Mouse (Mus musculus): ENCODE measurements around the gene Zfp408. TPM values are rescaled to one million over a fixed set of nuclear protein-coding genes. Genes with fewer than 3 reads are reported as not detected.

The Zfp408 gene
- polyA plus RNA-seq, 1 experiment = 8.4 TPM

- no peak for TF ChIP-seq CTCF (conservative IDR thresholded peaks at IDR 0.05; ENCODE audit: insufficient read depth, insufficient read length, low read depth, low read length)
- TF ChIP-seq POLR2A (IDR thresholded peaks at IDR 0.05; ENCODE audit: low read depth, low read length) = no peak
- DNase-seq = no peak
- Histone ChIP-seq H3K27me3 (replicated peaks; ENCODE audit: control insufficient read depth, insufficient read depth, low read length) (no peaks in the 10 kb centered on the region), H3K27ac (ENCODE audit: insufficient read depth, low read depth, low read length) (no peak overlapping the region), H3K36me3 (ENCODE audit: control insufficient read depth, insufficient read depth, low read length) (no peaks in the 10 kb centered on the region; the same call in 1 of the 2 replicates), H3K4me1 (ENCODE audit: control insufficient read depth, insufficient read depth, low read length) (no peaks in the 10 kb centered on the region), H3K4me3 (ENCODE audit: insufficient read depth, low read depth, low read length) (no peak overlapping the region)
- 93% methylated on average over 11 of the region's 11 CpGs for WGBS
Observed at GRCm38 (mm10) chr2:91644021-91644420, 5.6 kb downstream of the Zfp408 start.

DNA sequence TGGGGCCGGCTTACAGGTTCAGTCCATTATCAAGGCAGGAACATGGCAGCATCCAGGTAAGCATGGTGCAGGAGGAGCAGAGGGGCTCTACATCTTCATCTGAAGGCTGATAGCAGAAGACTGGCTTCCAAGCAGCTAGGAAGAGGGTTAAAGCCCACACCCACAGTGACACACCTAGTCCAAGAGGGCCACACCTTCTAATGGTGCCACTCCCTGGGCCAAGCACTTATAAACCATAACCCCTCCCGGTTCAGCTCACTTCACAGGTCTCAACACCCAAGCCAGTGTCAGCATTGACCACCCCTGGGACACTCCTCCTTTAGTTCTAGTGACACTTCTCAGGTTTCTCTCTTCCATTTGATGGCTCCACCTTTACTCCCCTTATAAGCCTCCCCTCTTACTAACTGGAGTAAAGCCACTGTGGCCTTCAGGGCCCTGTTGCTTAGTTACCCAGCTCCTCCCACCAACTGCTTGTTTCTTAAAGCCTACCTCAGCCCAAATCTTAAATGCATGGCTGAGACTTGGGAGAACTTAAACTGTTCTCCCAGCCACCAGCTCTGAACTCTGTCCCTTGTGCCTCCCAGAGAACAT is 6.7 kb downstream of the Zfp408 start:
- no peaks in the 10 kb centered on the region for H3K27me3 ChIP-seq (replicated peaks; ENCODE audit: control insufficient read depth, insufficient read depth, low read length)
- H3K4me3 ChIP-seq (ENCODE audit: insufficient read depth, low read depth, low read length) = no peak overlapping the region
- DNase-seq = no peak
- no peak overlapping the region for H3K27ac ChIP-seq (ENCODE audit: insufficient read depth, low read depth, low read length)
- TF ChIP-seq POLR2A (IDR thresholded peaks at IDR 0.05; ENCODE audit: low read depth, low read length) = no peak
- no peak for TF ChIP-seq CTCF (conservative IDR thresholded peaks at IDR 0.05; ENCODE audit: insufficient read depth, insufficient read length, low read depth, low read length)
- H3K36me3 ChIP-seq (ENCODE audit: control insufficient read depth, insufficient read depth, low read length) = no peaks in the 10 kb centered on the region; the same call in 1 of the 2 replicates
- 75% methylated on average over 2 of the region's 2 CpGs for WGBS
- no peaks in the 10 kb centered on the region for H3K4me1 ChIP-seq (ENCODE audit: control insufficient read depth, insufficient read depth, low read length)

- Histone ChIP-seq H3K4me3 (ENCODE audit: insufficient read depth, low read depth, low read length) (no peak overlapping the region), H3K27ac (ENCODE audit: insufficient read depth, low read depth, low read length) (no peak overlapping the region), H3K4me1 (ENCODE audit: control insufficient read depth, insufficient read depth, low read length) (no peaks in the 10 kb centered on the region), H3K36me3 (ENCODE audit: control insufficient read depth, insufficient read depth, low read length) (no peaks in the 10 kb centered on the region), H3K27me3 (replicated peaks; ENCODE audit: control insufficient read depth, insufficient read depth, low read length) (no peaks in the 10 kb centered on the region)
- TF ChIP-seq POLR2A (IDR thresholded peaks at IDR 0.05; ENCODE audit: low read depth, low read length) = no peak
- TF ChIP-seq CTCF (conservative IDR thresholded peaks at IDR 0.05; ENCODE audit: insufficient read depth, insufficient read length, low read depth, low read length) = no peak
- WGBS = 69% methylated on average over 6 of the region's 6 CpGs
- DNase-seq = no peak
Observed at GRCm38 (mm10) chr2:91638931-91639330, 10.7 kb downstream of the Zfp408 start.

- Histone ChIP-seq H3K36me3 (ENCODE audit: control insufficient read depth, insufficient read depth, low read length) (no peaks in the 10 kb centered on the region), H3K4me1 (ENCODE audit: control insufficient read depth, insufficient read depth, low read length) (no peaks in the 10 kb centered on the region), H3K27ac (ENCODE audit: insufficient read depth, low read depth, low read length) (no peak overlapping the region), H3K27me3 (replicated peaks; ENCODE audit: control insufficient read depth, insufficient read depth, low read length) (no peaks in the 10 kb centered on the region), H3K4me3 (ENCODE audit: insufficient read depth, low read depth, low read length) (no peak overlapping the region)
- 85% methylated on average over 5 of the region's 5 CpGs for WGBS
- TF ChIP-seq POLR2A (IDR thresholded peaks at IDR 0.05; ENCODE audit: low read depth, low read length) (no peak), CTCF (conservative IDR thresholded peaks at IDR 0.05; ENCODE audit: insufficient read depth, insufficient read length, low read depth, low read length) (no peak)
- no peak for DNase-seq
Observed at GRCm38 (mm10) chr2:91636727-91637338, 12.8 kb downstream of the Zfp408 start.

DNA sequence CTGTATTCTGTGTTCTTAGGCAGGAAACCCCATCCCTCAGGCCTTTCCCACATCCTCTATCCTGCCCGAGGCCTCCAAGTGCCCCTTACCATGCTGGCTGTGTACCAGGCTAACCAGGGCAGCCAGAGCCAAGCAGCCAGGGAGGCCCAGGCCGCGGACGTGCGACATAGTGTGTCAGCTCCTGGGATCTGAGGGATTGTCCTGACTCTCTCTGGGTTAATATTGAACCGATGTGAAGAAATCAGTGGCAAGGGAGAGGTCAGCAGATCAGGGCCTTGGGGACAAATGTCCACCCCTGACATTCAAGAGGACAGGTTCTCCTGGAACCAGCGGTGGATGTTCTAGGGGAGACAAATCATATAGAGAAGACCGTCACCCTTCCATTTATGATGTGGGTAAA is 13.4 kb downstream of the Zfp408 start, which contains the start of gene F2:
Gene F2, minus strand, starts transcription at position 186 of the 400 bp plus-strand sequence.
- TF ChIP-seq POLR2A (IDR thresholded peaks at IDR 0.05; ENCODE audit: low read depth, low read length) = no peak
- TF ChIP-seq CTCF (conservative IDR thresholded peaks at IDR 0.05; ENCODE audit: insufficient read depth, insufficient read length, low read depth, low read length) = no peak
- no peak within 1 kb of the TSS for H3K4me3 ChIP-seq (ENCODE audit: insufficient read depth, low read depth, low read length)
- no peak within 1 kb of the TSS for H3K27ac ChIP-seq (ENCODE audit: insufficient read depth, low read depth, low read length)
- no peaks in the 10 kb centered on the region for H3K27me3 ChIP-seq (replicated peaks; ENCODE audit: control insufficient read depth, insufficient read depth, low read length)
- no peaks in the 10 kb centered on the region for H3K4me1 ChIP-seq (ENCODE audit: control insufficient read depth, insufficient read depth, low read length)
- no peaks in the 10 kb centered on the region for H3K36me3 ChIP-seq (ENCODE audit: control insufficient read depth, insufficient read depth, low read length)
- DNase-seq = no peak
- WGBS = 79% methylated on average over 8 of the region's 8 CpGs

DNA sequence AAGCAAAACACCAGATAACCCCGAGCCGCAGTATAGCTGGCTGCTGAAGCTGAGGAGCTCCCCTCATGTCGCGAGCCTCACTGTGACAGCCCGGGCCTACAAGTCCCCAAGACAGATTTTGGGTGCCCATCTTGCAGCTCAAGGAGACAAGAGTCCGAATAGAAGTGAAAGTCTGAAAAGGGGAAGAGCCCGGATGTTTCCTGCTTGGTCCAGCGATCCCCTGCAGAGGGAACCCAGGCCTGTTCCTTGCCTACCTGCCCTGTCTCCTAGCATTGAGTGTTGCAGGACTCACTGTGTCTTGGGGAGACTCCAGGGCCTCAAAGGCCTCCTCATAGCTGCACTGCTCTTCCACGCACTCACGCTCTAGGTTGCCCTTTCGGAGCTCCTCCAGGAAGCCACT is 14.1 kb downstream of the Zfp408 start:
- Histone ChIP-seq H3K4me1 (ENCODE audit: control insufficient read depth, insufficient read depth, low read length) (no peaks in the 10 kb centered on the region), H3K36me3 (ENCODE audit: control insufficient read depth, insufficient read depth, low read length) (no peaks in the 10 kb centered on the region), H3K4me3 (ENCODE audit: insufficient read depth, low read depth, low read length) (no peak overlapping the region), H3K27ac (ENCODE audit: insufficient read depth, low read depth, low read length) (no peak overlapping the region), H3K27me3 (replicated peaks; ENCODE audit: control insufficient read depth, insufficient read depth, low read length) (no peaks in the 10 kb centered on the region)
- 83% methylated on average over 11 of the region's 11 CpGs for WGBS
- no peak for TF ChIP-seq POLR2A (IDR thresholded peaks at IDR 0.05; ENCODE audit: low read depth, low read length)
- no peak for TF ChIP-seq CTCF (conservative IDR thresholded peaks at IDR 0.05; ENCODE audit: insufficient read depth, insufficient read length, low read depth, low read length)
- no peak for DNase-seq

DNA sequence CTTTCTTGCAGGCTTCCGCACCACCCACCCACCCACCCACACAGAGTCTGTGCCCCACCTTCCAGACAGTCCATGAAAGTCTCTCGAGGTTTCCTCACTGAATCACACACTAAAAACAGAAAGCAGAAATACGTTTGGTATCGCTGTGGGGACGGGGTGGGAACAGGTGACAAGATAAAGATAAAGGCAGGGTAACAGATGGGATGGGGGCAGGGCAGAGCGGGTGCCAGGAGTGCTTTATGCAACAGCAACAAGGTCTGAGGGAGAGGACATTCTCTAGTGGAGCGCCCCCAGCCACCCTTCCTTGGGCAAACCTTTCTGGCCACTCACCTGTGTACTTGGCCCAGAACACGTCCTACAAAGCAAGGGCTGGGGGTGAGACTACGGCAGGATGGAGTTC is 14.8 kb downstream of the Zfp408 start:
- H3K4me3 ChIP-seq (ENCODE audit: insufficient read depth, low read depth, low read length) = no peak overlapping the region
- no peaks in the 10 kb centered on the region for H3K27me3 ChIP-seq (replicated peaks; ENCODE audit: control insufficient read depth, insufficient read depth, low read length)
- TF ChIP-seq CTCF (conservative IDR thresholded peaks at IDR 0.05; ENCODE audit: insufficient read depth, insufficient read length, low read depth, low read length) = no peak
- no peak for TF ChIP-seq POLR2A (IDR thresholded peaks at IDR 0.05; ENCODE audit: low read depth, low read length)
- no peak overlapping the region for H3K27ac ChIP-seq (ENCODE audit: insufficient read depth, low read depth, low read length)
- WGBS = 90% methylated on average over 9 of the region's 9 CpGs
- no peaks in the 10 kb centered on the region for H3K36me3 ChIP-seq (ENCODE audit: control insufficient read depth, insufficient read depth, low read length)
- H3K4me1 ChIP-seq (ENCODE audit: control insufficient read depth, insufficient read depth, low read length) = no peaks in the 10 kb centered on the region
- DNase-seq = no peak
